10 mouse cellular contexts compared by ENCODE assay signal in genomic region chr13:20183512-20184238, GRCm38 (mm10).
DNase-seq lines count a peak whose midpoint lies in the region; ATAC-seq and TF ChIP-seq lines count a peak whose summit lies in the region.
"Had no signal": no experiment of that assay in that cellular context is flagged by ENCODE, and none has a peak within 500 bp of the region (broad histone marks: within the 10 kb centered on the region; RNA-seq: fewer than 3 reads in every experiment).

No protein-coding gene starts in this region.

- TF ChIP-seq CTCF in layer of hippocampus, adult 2 months (conservative IDR thresholded peaks at IDR 0.05), result peak; percentile 76

- DNase-seq in layer of hippocampus, adult 2 months (ENCODE audit: low spot score in 2 of 2), result peak in 1 of 2 experiments; percentile 28
- no peak for DNase-seq in layer of hippocampus, adult 9-10 months (ENCODE audit: low spot score)
- DNase-seq in adrenal gland, postnatal 36 days, result peak; percentile 40 to 54
- peak; percentile 80 for DNase-seq in forebrain, embryonic 14.5 days (ENCODE audit: low spot score)
- peak; percentile 34 to 54 for DNase-seq in kidney, postnatal 4 days
- DNase-seq in lung, postnatal 36 days, result peak; percentile 64
- DNase-seq in spleen, postnatal 4 days (ENCODE audit: low spot score in 2 of 2), result peak; percentile 42 to 72
- no peak for DNase-seq in gastrocnemius, adult 18-20 months (ENCODE audit: low spot score)

- H3K9ac ChIP-seq in forebrain, embryonic 14.5 days (ENCODE audit: low read length), result no peak overlapping the region

- H3K4me2 ChIP-seq in forebrain, embryonic 14.5 days (ENCODE audit: low read length), result peak overlapping the region; percentile 31

- H3K4me3 ChIP-seq in layer of hippocampus, adult 2 months, result no peak overlapping the region; the same call in 1 of the 2 replicates
- no peak overlapping the region for H3K4me3 ChIP-seq in forebrain, embryonic 14.5 days (ENCODE audit: low read depth, low read length)
- H3K4me3 ChIP-seq: erythroblast, embryonic 14.5 days; myocyte had no signal

- 2% methylated on average over 9 of the region's 9 CpGs for WGBS in forebrain, embryonic 14.5 days

- H3K27ac ChIP-seq in layer of hippocampus, adult 2 months, result peak overlapping the region; percentile 6; the same call in 1 of the 2 replicates
- H3K27ac ChIP-seq in forebrain, embryonic 14.5 days (ENCODE audit: low read depth, low read length), result peak overlapping the region; percentile 52; the same call in 1 of the 2 replicates

- peaks cover 22% of the 10 kb centered on the region for H3K4me1 ChIP-seq in forebrain, embryonic 14.5 days (ENCODE audit: control insufficient read depth, insufficient read depth, low read length)

- peak; percentile 83 for ATAC-seq in forebrain, embryonic 14.5 days

- no peaks in the 10 kb centered on the region for H3K9me3 ChIP-seq in forebrain, embryonic 14.5 days (replicated peaks; ENCODE audit: control insufficient read depth, low read length)

- no peaks in the 10 kb centered on the region for H3K27me3 ChIP-seq in forebrain, embryonic 14.5 days (replicated peaks; ENCODE audit: control insufficient read depth, insufficient read depth, low read length)

- H3K36me3 ChIP-seq in forebrain, embryonic 14.5 days (ENCODE audit: control insufficient read depth, insufficient read depth, low read length), result no peaks in the 10 kb centered on the region

Comparison
In these comparisons a context has a peak if more than half of its experiments do, and no peak if none do; other contexts are left out.
1. DNase-seq: peak in adrenal gland, postnatal 36 days (2 of 2), forebrain, embryonic 14.5 days (single experiment), kidney, postnatal 4 days (2 of 2), lung, postnatal 36 days (single experiment) and spleen, postnatal 4 days (2 of 2); none in layer of hippocampus, adult 9-10 months (single experiment) and gastrocnemius, adult 18-20 months (single experiment).